Mouse (Mus musculus) cerebellum, adult 9-10 months (tissue): Measurements from ENCODE around the gene Ern1.

ENCODE experiments used
- DNase-seq: peaks from one replicate; pipeline ENCODE4 v3.0.0; 2022

Gene Ern1

DNA sequence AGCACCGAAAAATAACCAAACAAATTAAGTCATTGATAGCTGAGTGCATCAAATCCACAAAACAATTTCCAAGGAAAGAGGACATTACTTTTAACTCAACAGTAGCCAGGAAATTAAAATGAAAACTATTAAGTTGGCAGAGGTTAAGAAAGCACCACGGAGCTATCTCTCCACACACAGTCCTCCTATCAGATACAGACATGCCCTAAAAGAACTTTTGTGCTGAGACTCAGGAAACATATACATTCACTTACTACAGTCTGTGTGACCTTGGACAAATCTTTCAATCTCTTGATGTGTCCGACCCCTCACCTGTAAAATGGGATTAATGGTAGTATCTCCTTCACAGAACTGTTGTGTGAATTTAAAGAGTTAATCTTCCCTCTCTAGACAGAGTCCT, 101.2 kb downstream of the Ern1 start:
- DNase-seq = no peak

DNA sequence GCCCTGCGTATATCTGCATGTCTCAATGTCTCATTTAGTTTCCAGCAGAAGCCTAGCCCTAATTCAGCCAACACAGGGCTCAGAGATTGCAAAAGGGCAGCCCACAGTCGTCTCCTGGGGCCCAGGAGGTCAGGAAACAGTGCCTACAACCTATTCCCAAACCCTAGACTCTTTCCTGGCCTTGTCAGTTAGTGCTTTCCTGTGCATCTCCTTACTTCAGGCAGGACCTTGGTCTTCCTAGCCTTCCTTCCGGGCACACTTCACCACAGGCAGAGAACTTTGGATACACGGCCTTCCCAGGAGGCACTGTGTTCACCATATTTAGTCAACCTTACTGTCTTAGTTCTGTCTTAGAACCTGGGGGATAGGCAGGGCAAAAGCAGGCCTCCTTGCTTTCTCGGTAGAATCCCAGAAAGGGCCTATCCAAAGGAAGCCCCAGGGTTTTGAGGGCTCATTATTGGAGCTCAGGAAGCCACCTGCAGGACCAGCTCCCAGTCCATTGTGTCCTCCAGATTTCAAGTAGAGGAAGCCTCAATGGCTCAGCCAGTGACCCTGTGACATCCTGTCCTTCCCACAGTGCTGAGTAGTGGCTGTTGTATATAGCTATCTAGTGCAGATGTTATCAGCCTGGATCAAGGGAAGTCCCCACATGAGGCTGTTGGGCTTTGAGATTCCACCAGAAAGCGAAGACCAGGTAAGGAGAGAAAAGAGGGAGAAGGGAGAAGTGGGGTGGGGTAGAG, 104.4 kb downstream of the Ern1 start:
- no peak for DNase-seq

DNA sequence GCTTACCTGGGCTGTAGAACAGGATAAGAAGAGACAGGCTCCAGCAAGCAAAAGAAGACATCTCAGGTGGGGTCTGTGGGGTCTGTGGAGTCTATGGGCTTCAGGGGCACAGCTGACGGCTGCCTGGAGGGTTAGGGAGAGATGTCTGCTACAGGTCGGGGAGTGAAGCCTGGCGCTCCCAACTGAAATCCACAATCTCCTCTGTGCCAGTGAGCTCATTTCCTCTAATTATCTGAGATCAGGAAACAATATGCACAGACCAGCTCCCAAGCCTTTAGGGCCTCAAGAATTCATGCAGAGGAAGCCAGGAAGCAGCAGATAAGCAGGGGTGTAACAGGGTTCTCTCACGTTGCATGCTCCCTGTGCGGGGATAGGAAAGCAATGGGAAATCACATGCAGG, 105.2 kb downstream of the Ern1 start:
- no peak for DNase-seq

DNA sequence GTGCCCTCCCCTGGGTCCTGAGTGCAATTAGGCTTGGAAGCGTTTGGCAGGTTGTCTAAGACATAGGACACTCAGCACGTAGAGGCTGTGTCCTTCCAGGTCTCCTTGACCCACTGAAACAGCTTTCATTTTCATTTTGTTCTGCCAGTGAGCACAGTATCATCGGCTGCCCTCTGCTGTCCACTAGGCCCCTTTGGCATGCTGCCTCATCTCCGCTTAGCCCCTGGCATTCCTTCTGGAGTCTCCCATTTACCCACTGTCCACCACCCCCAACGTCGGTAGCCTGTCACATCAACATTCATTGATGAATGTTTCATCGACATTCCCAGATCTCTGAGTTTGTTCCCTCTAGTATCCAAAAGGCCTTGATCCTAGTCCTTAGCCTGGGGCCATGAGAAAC, 105.8 kb downstream of the Ern1 start:
- no peak for DNase-seq

DNA sequence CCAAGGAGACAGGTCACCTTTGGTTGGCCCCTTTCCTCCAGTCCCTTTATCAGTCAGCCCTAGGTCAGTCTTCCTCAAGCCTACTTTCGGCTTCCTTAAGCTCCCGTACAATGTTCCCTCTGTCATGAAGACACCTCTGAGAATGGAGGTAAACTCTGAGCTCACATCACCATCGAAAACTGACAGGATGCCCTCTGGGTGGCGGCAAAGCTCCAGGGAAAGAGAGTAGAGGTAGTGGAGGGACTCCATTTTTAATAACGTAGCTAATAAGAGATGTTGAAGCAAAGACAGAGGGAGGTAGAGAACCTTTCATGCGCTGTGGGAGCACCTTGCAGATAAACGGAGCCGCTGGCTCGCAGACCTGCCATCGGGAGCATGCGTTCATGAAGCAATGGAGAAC, 106.6 kb downstream of the Ern1 start:
- DNase-seq = no peak

DNA sequence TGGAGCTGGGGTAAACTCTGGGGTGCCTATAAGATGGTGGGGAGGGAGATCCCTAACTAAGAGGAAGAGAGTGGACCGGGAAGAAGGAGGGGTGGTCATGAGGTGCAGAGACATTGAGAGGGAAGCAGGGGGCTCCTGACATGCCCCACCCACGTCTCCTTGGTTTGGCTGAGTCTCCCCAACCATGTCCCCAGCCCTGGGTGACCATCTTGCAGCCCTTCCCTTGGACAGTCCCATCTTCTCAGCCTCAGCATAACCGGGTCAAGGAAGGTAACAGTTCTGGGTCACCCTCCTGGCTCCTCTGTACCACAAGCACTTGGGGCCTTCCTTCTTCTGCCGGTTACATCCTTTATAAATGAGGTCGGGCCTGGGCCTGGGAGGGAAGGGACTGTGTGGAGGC, 112.7 kb downstream of the Ern1 start:
- DNase-seq = no peak

DNA sequence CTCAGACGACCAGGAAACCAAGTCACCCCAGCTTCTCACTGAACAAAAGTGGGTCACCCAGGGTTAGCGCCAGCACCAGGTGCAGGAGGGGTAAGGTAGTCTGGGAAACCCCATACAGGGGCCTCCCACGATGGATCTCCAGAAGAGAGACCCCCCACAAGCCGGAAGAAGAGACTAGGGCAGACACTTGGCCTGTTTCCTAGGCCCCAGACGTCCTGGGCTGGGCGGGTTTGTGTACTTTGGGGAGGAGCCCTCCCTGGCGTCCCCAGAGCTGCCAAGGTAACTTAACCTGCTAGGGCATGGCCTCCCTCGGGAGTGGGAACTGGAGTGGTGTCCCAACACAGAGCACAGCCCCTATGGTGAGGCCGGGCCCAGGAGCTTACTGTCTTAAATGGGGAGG, 113.1 kb downstream of the Ern1 start:
- no peak for DNase-seq

DNA sequence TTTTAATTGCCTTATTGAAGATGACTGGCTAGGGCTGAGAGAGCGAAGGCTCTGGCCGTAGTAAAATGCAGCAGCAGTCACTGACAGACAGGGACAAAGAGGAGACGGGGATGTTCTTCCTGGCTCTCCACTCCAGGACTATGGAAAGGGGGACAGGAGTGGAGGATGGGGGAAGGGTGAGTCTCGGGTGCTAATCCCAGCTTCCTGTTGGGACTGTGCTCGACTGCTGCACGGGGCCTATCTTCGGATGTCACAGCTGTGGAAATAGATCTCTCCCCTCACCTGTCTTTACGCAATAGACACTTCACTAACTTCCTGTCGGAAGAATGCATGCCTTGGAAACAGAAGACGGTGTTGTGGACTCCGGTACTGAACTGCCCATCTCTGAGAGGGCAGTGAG, 113.7 kb downstream of the Ern1 start:
- no peak for DNase-seq

DNA sequence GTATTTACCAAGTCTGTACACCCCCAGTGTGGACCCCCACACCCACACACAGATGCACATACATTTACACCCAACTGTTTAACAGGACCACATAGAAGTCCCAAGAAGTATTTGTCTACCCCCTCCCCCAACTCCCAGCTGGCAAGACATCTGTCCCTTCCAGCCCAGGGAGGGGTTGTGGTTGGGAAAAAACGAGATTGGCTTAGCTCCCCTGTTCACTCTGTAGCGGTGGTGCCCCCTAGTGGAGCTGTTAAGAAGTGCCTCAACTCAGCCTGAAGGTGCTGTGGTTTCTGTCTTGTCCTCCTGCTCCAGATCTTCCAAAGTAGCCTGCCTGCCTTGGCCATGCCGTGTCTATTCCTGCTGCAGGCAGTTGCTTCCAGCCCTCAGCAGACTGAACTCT, 121.3 kb downstream of the Ern1 start:
- peak; percentile 81 for DNase-seq

DNA sequence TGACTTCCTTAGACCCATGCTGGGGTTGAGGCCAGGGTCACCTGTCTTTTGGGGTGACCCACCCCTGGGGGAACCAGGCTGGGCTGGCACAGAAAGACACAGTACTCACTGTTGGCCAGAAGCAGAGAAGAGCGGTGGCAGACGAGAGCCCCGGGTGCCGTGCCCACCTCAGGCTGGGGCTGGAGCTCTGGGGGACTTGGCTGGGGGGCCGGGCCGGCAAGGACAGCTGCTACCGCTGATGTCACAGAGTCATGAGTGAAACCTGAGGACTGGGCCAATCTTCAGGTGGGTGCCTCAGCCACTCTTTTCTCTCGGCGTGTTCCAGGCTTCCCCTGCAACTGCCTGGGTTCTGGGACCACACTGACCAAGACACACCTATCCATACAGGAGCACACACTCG, 122.3 kb downstream of the Ern1 start, which contains the start of gene Prr29:
Gene Prr29 (plus strand): TSS at position 107 of the 400 bp plus-strand sequence.
- DNase-seq = no peak

DNA sequence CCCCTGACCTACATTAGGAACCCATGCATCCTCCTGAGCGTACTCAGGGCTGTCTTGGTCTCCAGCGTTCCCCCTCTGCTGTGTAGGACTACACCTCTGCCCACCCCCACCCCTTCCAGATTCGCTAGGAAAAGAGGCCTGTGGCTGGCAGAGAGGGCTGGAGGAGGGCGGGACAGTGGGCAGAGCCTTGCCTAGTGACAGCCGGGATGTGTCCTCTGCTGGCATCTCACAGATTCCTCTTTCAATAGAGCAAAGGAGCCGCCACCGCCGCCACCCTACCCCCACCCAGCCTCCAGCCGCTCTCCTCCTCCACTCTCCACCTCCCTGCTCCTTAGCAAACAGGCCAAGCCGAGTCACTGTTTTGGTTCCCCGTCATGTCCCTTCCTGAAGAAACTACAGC, 122.9 kb downstream of the Ern1 start:
- no peak for DNase-seq

DNA sequence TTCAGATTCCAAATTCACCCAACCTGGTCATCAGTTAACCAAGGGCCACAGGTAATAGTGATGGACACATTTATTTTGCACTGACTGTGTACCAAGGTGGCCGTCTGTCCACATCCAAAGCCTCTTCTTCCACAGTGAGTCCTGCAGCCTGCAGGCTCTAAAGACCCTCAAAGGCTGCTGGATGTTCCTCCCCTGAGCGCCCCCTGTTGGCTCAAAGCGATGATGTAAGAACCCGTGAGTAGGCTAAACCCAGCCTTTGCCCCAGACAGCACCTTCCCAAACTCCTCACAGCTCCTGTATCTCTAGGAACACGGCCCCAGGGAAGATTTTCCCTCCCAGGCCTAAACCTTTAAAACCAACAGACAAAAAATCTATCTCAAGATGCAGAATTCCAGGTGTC, 128.3 kb downstream of the Ern1 start:
- DNase-seq = no peak

DNA sequence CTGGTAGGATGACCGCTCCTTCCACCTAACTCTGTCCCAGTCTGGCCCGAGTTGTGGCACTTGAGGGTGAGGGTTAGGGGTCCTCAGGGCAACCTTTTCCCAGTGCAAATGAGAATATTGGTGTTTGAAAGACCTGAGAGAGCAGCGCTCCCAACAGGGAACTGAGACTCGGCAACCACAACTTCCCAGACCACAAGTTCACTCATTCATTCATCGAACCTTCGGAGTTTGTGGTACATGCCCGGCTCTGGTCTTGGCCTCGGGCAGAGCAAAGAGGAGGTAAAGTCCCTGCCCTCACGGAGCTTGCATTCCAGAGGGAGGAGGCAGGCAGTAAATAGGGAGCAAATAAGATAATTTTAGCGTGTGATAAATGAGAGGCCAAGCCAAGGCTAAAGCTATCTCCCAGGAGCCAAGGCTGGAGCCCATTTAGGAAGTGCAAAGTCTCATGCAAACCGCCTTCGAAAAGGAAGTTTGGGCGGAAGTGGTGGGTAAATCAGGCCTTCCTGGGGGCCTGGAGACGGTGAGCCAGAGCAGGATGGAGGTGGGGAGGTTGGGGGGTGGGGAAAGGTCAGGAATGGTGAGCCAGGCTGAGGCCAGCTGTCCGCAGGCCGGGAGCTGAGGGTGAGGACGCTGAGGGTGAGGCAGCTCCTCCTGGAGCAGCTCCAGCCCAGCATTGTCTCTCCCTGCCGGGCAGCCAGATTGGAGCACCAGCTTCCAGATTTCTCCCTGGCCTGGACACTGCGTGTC, 132.1 kb downstream of the Ern1 start:
- peak; percentile 70 for DNase-seq

DNA sequence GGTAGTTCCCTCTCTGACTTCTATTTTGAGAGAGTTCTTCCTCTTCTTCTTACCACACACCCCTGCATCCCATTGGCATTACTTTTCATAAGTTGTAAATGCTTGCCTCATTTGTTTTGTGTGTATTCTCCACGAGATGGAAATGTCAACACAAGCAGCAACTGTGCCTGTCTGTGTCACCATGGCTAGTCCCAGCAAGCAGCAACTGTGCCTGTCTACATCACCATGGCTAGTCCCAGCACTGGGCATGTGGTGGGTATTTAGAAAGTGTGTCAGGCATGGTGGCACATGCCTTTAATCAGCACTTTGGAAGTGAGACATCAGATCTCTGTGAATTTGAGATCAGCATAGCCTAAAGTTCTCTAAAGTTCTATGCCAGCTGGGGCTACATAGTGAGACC, 133.5 kb downstream of the Ern1 start:
- no peak for DNase-seq

DNA sequence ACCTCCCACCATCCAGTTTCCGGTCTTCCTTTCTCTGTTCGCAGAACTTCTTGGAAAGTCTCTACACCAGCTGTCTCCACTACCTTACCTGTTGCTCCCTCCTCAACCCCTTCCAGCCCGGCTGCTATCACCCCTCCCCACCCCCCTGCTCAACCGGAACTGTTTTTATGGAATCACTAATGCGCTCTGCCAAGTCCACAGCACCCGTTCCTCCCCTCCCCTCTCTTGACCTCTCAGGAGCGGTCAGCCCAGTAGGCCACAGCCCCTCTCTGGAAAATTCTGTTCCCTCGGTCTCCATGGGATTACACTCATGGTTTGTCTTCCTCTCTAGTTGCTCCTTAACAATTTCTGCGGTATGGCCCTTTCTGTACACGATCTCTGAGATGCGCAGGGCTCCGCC, 134.5 kb downstream of the Ern1 start, which contains the start of gene Scn4a:
Gene Scn4a (minus strand): TSS at position 101 of the 400 bp plus-strand sequence.
- DNase-seq = no peak

DNA sequence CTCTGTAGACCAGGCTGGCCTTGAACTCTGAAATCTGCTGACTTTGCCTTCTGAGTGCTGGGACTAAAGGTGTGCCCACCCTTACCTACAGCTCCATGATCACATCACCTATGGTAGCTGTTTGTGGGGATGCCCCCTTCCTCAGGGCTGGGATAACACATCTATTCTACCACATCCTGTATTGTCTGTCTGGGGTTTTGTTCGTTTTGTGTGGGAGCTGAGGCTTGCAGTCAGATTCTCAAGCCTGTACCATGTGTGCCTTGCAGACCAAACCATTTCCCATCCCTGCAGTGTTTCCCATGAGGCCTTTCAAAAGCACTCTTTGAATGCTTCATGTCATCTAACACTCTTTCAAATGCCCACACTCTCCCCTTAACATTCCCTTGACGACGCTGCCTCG, 135.7 kb downstream of the Ern1 start:
- no peak for DNase-seq

DNA sequence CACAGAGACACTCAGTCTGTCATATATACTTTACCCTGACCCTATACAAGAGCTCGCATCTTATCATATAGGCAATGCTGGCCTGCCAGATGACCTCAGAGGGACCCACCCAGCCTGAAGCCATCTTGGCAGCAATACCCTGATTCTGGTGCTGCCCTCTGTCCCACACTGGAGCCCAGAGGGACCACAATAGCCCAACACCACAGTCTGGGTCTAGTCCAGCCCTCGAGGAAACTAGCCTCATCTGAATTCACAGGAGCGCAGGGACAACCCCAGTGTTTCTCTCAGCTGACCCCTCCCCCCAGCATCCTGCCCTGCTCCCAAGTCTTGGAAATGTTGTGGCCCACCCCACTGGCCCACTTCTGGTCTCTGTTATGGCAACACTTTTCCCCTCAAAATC, 136.4 kb downstream of the Ern1 start:
- DNase-seq = no peak

DNA sequence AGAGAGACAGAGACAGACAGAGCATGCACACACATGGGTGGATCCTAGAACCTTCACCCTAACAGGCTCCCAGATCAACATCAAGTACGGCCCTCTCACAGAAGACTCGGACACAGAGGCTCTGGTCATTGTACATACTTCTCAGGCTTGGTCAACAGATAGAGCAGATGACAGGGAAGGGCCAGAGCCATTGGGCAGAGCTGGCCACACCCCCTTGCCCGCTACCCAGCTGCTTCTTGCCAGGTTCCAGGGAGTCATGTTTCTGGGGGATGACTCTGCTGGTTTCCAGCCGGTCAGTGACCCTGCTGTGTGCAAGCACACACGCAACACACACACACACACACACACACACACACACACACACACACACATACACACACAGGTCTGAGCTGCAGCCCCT, 136.8 kb downstream of the Ern1 start:
- DNase-seq = no peak

DNA sequence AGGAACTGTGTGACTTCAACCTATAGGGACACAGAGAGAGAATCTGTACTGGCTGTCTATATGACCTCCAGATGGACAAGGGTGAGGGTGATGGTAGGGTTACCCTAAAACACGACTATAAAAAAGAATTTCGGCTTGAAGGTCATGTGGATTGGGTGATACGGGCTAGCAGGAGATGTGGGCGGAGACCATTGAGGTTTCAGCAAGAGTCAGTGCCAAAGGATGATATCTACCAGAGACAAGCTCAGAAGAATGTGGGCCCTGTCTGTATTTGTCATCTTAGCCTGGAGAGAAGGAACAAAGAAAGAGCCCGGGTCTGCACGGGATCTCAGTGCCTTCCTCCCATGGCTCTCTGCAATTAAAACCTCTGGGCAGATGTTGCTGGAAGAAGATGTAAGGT, 137.9 kb downstream of the Ern1 start:
- no peak for DNase-seq

DNA sequence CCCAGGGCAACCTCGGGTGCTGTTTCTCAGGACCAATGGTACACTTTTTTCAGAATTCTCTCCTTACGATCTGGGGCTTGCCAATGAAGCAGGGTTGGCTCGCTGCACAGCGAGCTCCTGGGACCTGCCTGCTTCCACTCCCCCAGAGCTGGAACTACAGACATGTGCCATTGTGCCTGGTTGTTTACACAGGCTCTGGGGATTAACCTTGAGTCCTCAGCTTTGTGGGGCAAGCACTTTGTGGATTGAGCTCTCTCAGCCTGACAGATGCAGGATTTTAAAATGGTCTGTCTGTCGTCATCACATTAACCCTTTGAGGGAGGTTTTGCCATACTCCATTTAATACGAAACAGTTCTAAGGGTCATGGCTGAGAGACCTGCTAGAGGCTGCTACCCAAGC, 142.7 kb downstream of the Ern1 start:
- DNase-seq = no peak
